Comparison of ENCODE assay signal across 15 mouse cellular contexts in genomic region chr4:140217934-140218333, GRCm38 (mm10). TPM values are rescaled to one million over a fixed set of nuclear protein-coding genes. Genes with fewer than 3 reads are reported as not detected.
DNase-seq lines count a peak whose midpoint lies in the region; ATAC-seq lines count a peak whose summit lies in the region.
"Had no signal": no experiment of that assay in that cellular context is flagged by ENCODE, and none has a peak within 500 bp of the region (broad histone marks: within the 10 kb centered on the region; RNA-seq: fewer than 3 reads in every experiment).

No protein-coding gene starts in this region.

- H3K27me3 ChIP-seq in forebrain, embryonic 12.5 days = no peaks in the 10 kb centered on the region; the same call in 1 of the 2 replicates
- H3K27me3 ChIP-seq in hindbrain, embryonic 14.5 days (ENCODE audit: control insufficient read depth, insufficient read depth, low read length) = no peaks in the 10 kb centered on the region
- H3K27me3 ChIP-seq in midbrain, embryonic 16.5 days (ENCODE audit: control insufficient read depth, insufficient read depth, low read depth, low read length) = no peaks in the 10 kb centered on the region

- 0 out of 2 replicates have a peak overlapping the region, but pooled peaks have one; percentile 13 for H3K9ac ChIP-seq in forebrain, embryonic 12.5 days
- H3K9ac ChIP-seq in hindbrain, embryonic 14.5 days = no peak overlapping the region
- peak overlapping the region; percentile 25; the same call in 1 of the 2 replicates for H3K9ac ChIP-seq in midbrain, embryonic 16.5 days (ENCODE audit: low read depth, low read length)
- H3K9ac ChIP-seq: heart, embryonic 13.5 days; lung, embryonic 15.5 days had no signal

- 64% methylated on average over 8 of the region's 8 CpGs for WGBS in forebrain, embryonic 12.5 days
- WGBS in hindbrain, embryonic 14.5 days = 34% methylated on average over 8 of the region's 8 CpGs
- 43% methylated on average over 8 of the region's 8 CpGs for WGBS in midbrain, embryonic 16.5 days

- H3K9me3 ChIP-seq in forebrain, embryonic 12.5 days = no peaks in the 10 kb centered on the region
- H3K9me3 ChIP-seq in hindbrain, embryonic 14.5 days (ENCODE audit: control insufficient read depth, low read length) = no peaks in the 10 kb centered on the region
- no peaks in the 10 kb centered on the region for H3K9me3 ChIP-seq in midbrain, embryonic 16.5 days (replicated peaks; ENCODE audit: control insufficient read depth, low read length, poor library complexity, severe bottlenecking)
- H3K9me3 ChIP-seq: heart, embryonic 13.5 days; lung, embryonic 15.5 days; megakaryocyte, embryonic 14.5 days had no signal

- ATAC-seq in forebrain, embryonic 12.5 days (ENCODE audit: low FRiP score) = peak; percentile 7; the same call in 1 of the 2 replicates
- no peak for ATAC-seq in hindbrain, embryonic 14.5 days (ENCODE audit: low FRiP score)
- 0 out of 2 replicates have a peak, but pooled peaks have one; percentile 14 for ATAC-seq in midbrain, embryonic 16.5 days

- intact Hi-C loops in heart, postnatal 10 days (cut with DNase I) = no loop called here

- no peak overlapping the region for H3K4me3 ChIP-seq in forebrain, embryonic 12.5 days (replicated peaks)
- no peak overlapping the region for H3K4me3 ChIP-seq in hindbrain, embryonic 14.5 days (replicated peaks; ENCODE audit: low read length)
- no peak overlapping the region for H3K4me3 ChIP-seq in midbrain, embryonic 16.5 days (ENCODE audit: low read depth, low read length)
- H3K4me3 ChIP-seq: heart, embryonic 13.5 days; lung, embryonic 15.5 days; megakaryocyte, embryonic 14.5 days had no signal

- no peaks in the 10 kb centered on the region for H3K36me3 ChIP-seq in forebrain, embryonic 12.5 days (replicated peaks)
- H3K36me3 ChIP-seq in hindbrain, embryonic 14.5 days (replicated peaks; ENCODE audit: control insufficient read depth, insufficient read depth) = no peaks in the 10 kb centered on the region
- no peaks in the 10 kb centered on the region for H3K36me3 ChIP-seq in midbrain, embryonic 16.5 days (ENCODE audit: control insufficient read depth, insufficient read depth, low read length)
- H3K36me3 ChIP-seq: heart, embryonic 13.5 days; lung, embryonic 15.5 days had no signal

- peaks cover 82% of the 10 kb centered on the region for H3K4me1 ChIP-seq in forebrain, embryonic 12.5 days
- H3K4me1 ChIP-seq in hindbrain, embryonic 14.5 days (replicated peaks; ENCODE audit: control insufficient read depth, insufficient read depth, low read length) = peaks cover 34% of the 10 kb centered on the region
- peaks cover 39% of the 10 kb centered on the region for H3K4me1 ChIP-seq in midbrain, embryonic 16.5 days (ENCODE audit: control insufficient read depth, insufficient read depth, low read length)
- H3K4me1 ChIP-seq: megakaryocyte, embryonic 14.5 days had no signal

- H3K27ac ChIP-seq in forebrain, embryonic 12.5 days = peak overlapping the region; percentile 89
- peak overlapping the region; percentile 56; the same call in 1 of the 2 replicates for H3K27ac ChIP-seq in hindbrain, embryonic 14.5 days
- H3K27ac ChIP-seq in midbrain, embryonic 16.5 days (ENCODE audit: low read length) = peak overlapping the region; percentile 45
- H3K27ac ChIP-seq: heart, embryonic 13.5 days; lung, embryonic 15.5 days had no signal

- DNase-seq in layer of hippocampus, postnatal 10 days (ENCODE audit: low spot score in 2 of 2) = peak; percentile 22 to 48
- DNase-seq in layer of hippocampus, adult 8-10 months (ENCODE audit: low spot score in 2 of 2) = no peak
- no peak for DNase-seq in hindbrain, embryonic 14.5 days (ENCODE audit: low spot score)
- DNase-seq in urinary bladder, postnatal 36 days (ENCODE audit: low spot score in 2 of 2) = no peak
- DNase-seq in adipocyte (ENCODE audit: low spot score) = no peak
- DNase-seq in heart, postnatal 10 days = no peak
- DNase-seq: cerebellum, adult 9-11 months; gastrocnemius, postnatal 10 days; kidney, postnatal 10 days had no signal

- no peak overlapping the region for H3K4me2 ChIP-seq in forebrain, embryonic 12.5 days
- H3K4me2 ChIP-seq in hindbrain, embryonic 14.5 days (replicated peaks) = no peak overlapping the region
- peak overlapping the region; percentile 14; the same call in 1 of the 2 replicates for H3K4me2 ChIP-seq in midbrain, embryonic 16.5 days (ENCODE audit: low read length)
- H3K4me2 ChIP-seq: heart, embryonic 13.5 days; lung, embryonic 15.5 days had no signal

RNA-seq across cellular contexts. Expression of gene Igsf21, which starts 28.6 kb away (rescaled TPM):
- total RNA-seq in layer of hippocampus, postnatal 10 days (2021) = 10 to 100 TPM; 96.1 to 97.0 TPM
- total RNA-seq in layer of hippocampus, adult 8-10 months (2022) = 10 to 100 TPM; 34.4 to 42.1 (median 38.2) TPM
- 21.7 and 22.8 TPM in 2 replicates for polyA plus RNA-seq in forebrain, embryonic 12.5 days (2016; fragmentation: Nextera tagmentation; extraction: Ambion mirVana)
- polyA plus RNA-seq in hindbrain, embryonic 14.5 days (2014; fragmentation: Nextera tagmentation; extraction: Ambion mirVana) = 64.4 and 75.1 TPM in 2 replicates
- polyA plus RNA-seq in midbrain, embryonic 16.5 days (2015; fragmentation: Nextera tagmentation; extraction: Ambion mirVana) = 114 and 119 TPM in 2 replicates
- 1 to 10 TPM in 1 of 2 experiments, under 1 TPM in 1; 0.25 to 1.0 TPM for total RNA-seq in heart, postnatal 10 days (2021)
- total RNA-seq: neutrophil, adult 5-6 weeks had no signal

Comparison
In these comparisons a context has a peak if more than half of its experiments do, and no peak if none do; other contexts are left out.
1. DNase-seq: peak in layer of hippocampus, postnatal 10 days (2 of 2); none in layer of hippocampus, adult 8-10 months (0 of 2), hindbrain, embryonic 14.5 days (single experiment), urinary bladder, postnatal 36 days (0 of 2), adipocyte (single experiment) and heart, postnatal 10 days (0 of 2).
2. RNA of gene Igsf21, which starts 28.6 kb away (total RNA-seq): 96.1 to 97.0 TPM in layer of hippocampus, postnatal 10 days and 34.4 to 42.1 TPM in layer of hippocampus, adult 8-10 months; 0.25 to 1.0 TPM in heart, postnatal 10 days; every median in the first group is over 10 times any median in the second.
3. Peak in every context shown above with its lines, with median percentiles within 50 percentile points of each other: H3K27ac ChIP-seq.